Mouse (Mus musculus) forebrain, embryonic 13.5 days (tissue): ENCODE measurements around the gene Gstm6. TPM values are rescaled to one million over a fixed set of nuclear protein-coding genes. Genes with fewer than 3 reads are reported as not detected.
"Not testable (repeated sequence)": the region's sequence is repeated elsewhere in the genome, so short reads cannot be mapped to it uniquely, and the experiment has no call there.

Experiments used
- ATAC-seq: fragments of 200-750 bp; cut with Nextera tagmentation; 2 replicates; pipeline ENCODE4 v1.8.0; 2017
- H3K27ac ChIP-seq: fragments of 300-500 bp; sonication (generic); 2 replicates; pipeline ENCODE4 v1.5.1; 2015; ENCODE audit warnings: inconsistent platforms, mild to moderate bottlenecking, moderate library complexity
- H3K27me3 ChIP-seq: fragments of 300-500 bp; sonication (generic); 2 replicates; pipeline ENCODE4 v1.6.1; 2015; ENCODE audit warnings: mild to moderate bottlenecking, inconsistent platforms
- H3K36me3 ChIP-seq: fragments of 300-500 bp; sonication (generic); 2 replicates; pipeline ENCODE4 v1.6.1; 2015; ENCODE audit warnings: mild to moderate bottlenecking, inconsistent platforms; ENCODE audit not compliant: poor library complexity, severe bottlenecking
- H3K4me1 ChIP-seq: fragments of 300-500 bp; sonication (generic); 2 replicates; pipeline ENCODE4 v1.6.1; 2015; ENCODE audit warnings: inconsistent platforms
- H3K4me2 ChIP-seq: fragments of 300-500 bp; sonication (generic); 2 replicates; pipeline ENCODE4 v1.6.1; 2015; ENCODE audit warnings: inconsistent platforms, mild to moderate bottlenecking, moderate library complexity
- H3K4me3 ChIP-seq: fragments of 300-500 bp; sonication (generic); 2 replicates; pipeline ENCODE4 v1.5.1; 2015; ENCODE audit warnings: mild to moderate bottlenecking, inconsistent platforms
- H3K9ac ChIP-seq: fragments of 300-500 bp; sonication (generic); 2 replicates; pipeline ENCODE4 v1.6.1; 2015; ENCODE audit warnings: mild to moderate bottlenecking, inconsistent platforms
- H3K9me3 ChIP-seq: fragments of 300-500 bp; sonication (generic); replicated peaks from 2 replicates; pipeline ENCODE4 v1.6.1; 2016; ENCODE audit warnings: inconsistent platforms
- WGBS: fragments of 180-500 bp; shearing (Covaris S2); methylation state at CpG from one replicate; pipeline ENCODE4 v1.1.7; 2015; 5-methylcytosine and 5-hydroxymethylcytosine counted together
- polyA plus RNA-seq: library from polyadenylated mRNA; unstranded; fragments of >200 nt; fragmentation: Nextera tagmentation; extraction: Ambion mirVana; gene quantifications from 2 replicates; pipeline ENCODE4 v1.2.1, GENCODE M21; 2015

The Gstm6 gene
- polyA plus RNA-seq, 1 experiment from 2014 or later = 11.9 TPM

GRCm38 (mm10) chr3:107966631-107967030 is 23.1 kb upstream of the Gstm6 start:
- Histone ChIP-seq H3K9ac (no peak overlapping the region), H3K27me3 (no peaks in the 10 kb centered on the region), H3K4me1 (peaks cover 13% of the 10 kb centered on the region; the same call in 1 of the 2 replicates), H3K36me3 (no peaks in the 10 kb centered on the region), H3K4me3 (no peak overlapping the region), H3K9me3 (no peaks in the 10 kb centered on the region), H3K4me2 (no peak overlapping the region), H3K27ac (no peak overlapping the region)
- ATAC-seq = no peak
- WGBS = 95% methylated on average over 5 of the region's 5 CpGs

GRCm38 (mm10) chr3:107965592-107965991 is 22.0 kb upstream of the Gstm6 start:
- Histone ChIP-seq H3K9ac (no peak overlapping the region), H3K27me3 (no peaks in the 10 kb centered on the region), H3K4me1 (peaks cover 13% of the 10 kb centered on the region; the same call in 1 of the 2 replicates), H3K4me2 (no peak overlapping the region), H3K27ac (no peak overlapping the region), H3K9me3 (no peaks in the 10 kb centered on the region), H3K4me3 (no peak overlapping the region), H3K36me3 (no peaks in the 10 kb centered on the region)
- 72% methylated on average over 1 of the region's 1 CpGs for WGBS
- ATAC-seq = no peak

- H3K27me3 ChIP-seq = no peaks in the 10 kb centered on the region
- H3K4me2 ChIP-seq = no peak overlapping the region
- no peak for ATAC-seq
- no peak overlapping the region for H3K4me3 ChIP-seq
- peaks cover 13% of the 10 kb centered on the region; the same call in 1 of the 2 replicates for H3K4me1 ChIP-seq
- no peak overlapping the region for H3K9ac ChIP-seq
- no peaks in the 10 kb centered on the region for H3K9me3 ChIP-seq
- WGBS = 62% methylated on average over 5 of the region's 5 CpGs
- no peaks in the 10 kb centered on the region for H3K36me3 ChIP-seq
- no peak overlapping the region for H3K27ac ChIP-seq
These were observed 21.2 kb upstream of the Gstm6 start for GRCm38 (mm10) chr3:107964656-107965308.

- WGBS = 81% methylated on average over 4 of the region's 4 CpGs
- no peak for ATAC-seq
- no peak overlapping the region for H3K4me2 ChIP-seq
These were observed 20.5 kb upstream of the Gstm6 start for GRCm38 (mm10) chr3:107964026-107964425.

GRCm38 (mm10) chr3:107955260-107955659 is 11.7 kb upstream of the Gstm6 start:
- H3K9ac ChIP-seq, H3K27me3 ChIP-seq, H3K9me3 ChIP-seq, H3K27ac ChIP-seq, H3K4me3 ChIP-seq, H3K4me2 ChIP-seq, ATAC-seq, H3K4me1 ChIP-seq, H3K36me3 ChIP-seq: not testable (repeated sequence)
- 90% methylated on average over 9 of the region's 9 CpGs for WGBS

More at GRCm38 (mm10) chr3:107964026-107964425, 20.5 kb upstream of the Gstm6 start:
- Histone ChIP-seq H3K4me1 (peaks cover 13% of the 10 kb centered on the region; the same call in 1 of the 2 replicates), H3K9ac (no peak overlapping the region), H3K36me3 (no peaks in the 10 kb centered on the region), H3K4me3 (no peak overlapping the region), H3K27me3 (no peaks in the 10 kb centered on the region), H3K27ac (no peak overlapping the region), H3K9me3 (no peaks in the 10 kb centered on the region)

GRCm38 (mm10) chr3:107953906-107954305 is 10.4 kb upstream of the Gstm6 start:
- H3K9ac ChIP-seq = no peak overlapping the region
- no peak overlapping the region for H3K27ac ChIP-seq
- peaks cover 6% of the 10 kb centered on the region; the same call in 1 of the 2 replicates for H3K4me1 ChIP-seq
- ATAC-seq = no peak; the same call in 1 of the 2 replicates
- H3K27me3 ChIP-seq = no peaks in the 10 kb centered on the region
- no peaks in the 10 kb centered on the region for H3K36me3 ChIP-seq
- no peak overlapping the region for H3K4me3 ChIP-seq
- no peaks in the 10 kb centered on the region for H3K9me3 ChIP-seq
- WGBS = 90% methylated on average over 5 of the region's 5 CpGs
- no peak overlapping the region for H3K4me2 ChIP-seq

GRCm38 (mm10) chr3:107953328-107953755 is 9.8 kb upstream of the Gstm6 start:
- no peaks in the 10 kb centered on the region for H3K36me3 ChIP-seq
- H3K27me3 ChIP-seq = no peaks in the 10 kb centered on the region
- 17% methylated on average over 6 of the region's 6 CpGs for WGBS
- H3K4me2 ChIP-seq = no peak overlapping the region
- ATAC-seq = peak; percentile 83
- no peak overlapping the region for H3K27ac ChIP-seq
- no peak overlapping the region for H3K4me3 ChIP-seq
- no peak overlapping the region for H3K9ac ChIP-seq
- no peaks in the 10 kb centered on the region for H3K9me3 ChIP-seq
- peaks cover 6% of the 10 kb centered on the region; the same call in 1 of the 2 replicates for H3K4me1 ChIP-seq

GRCm38 (mm10) chr3:107950531-107950930 is 7.0 kb upstream of the Gstm6 start:
- ATAC-seq = no peak
- no peaks in the 10 kb centered on the region for H3K36me3 ChIP-seq
- H3K9ac ChIP-seq = no peak overlapping the region
- 84% methylated on average over 11 of the region's 11 CpGs for whole genome bisulfite sequencing
- peaks cover 6% of the 10 kb centered on the region; the same call in 1 of the 2 replicates for H3K4me1 ChIP-seq
- no peak overlapping the region for H3K27ac ChIP-seq
- H3K4me2 ChIP-seq = no peak overlapping the region
- H3K9me3 ChIP-seq = no peaks in the 10 kb centered on the region
- H3K4me3 ChIP-seq = no peak overlapping the region
- no peaks in the 10 kb centered on the region for H3K27me3 ChIP-seq

- not testable (repeated sequence) for H3K4me1 ChIP-seq, H3K27me3 ChIP-seq, H3K9me3 ChIP-seq, ATAC-seq, H3K4me2 ChIP-seq, H3K9ac ChIP-seq, H3K27ac ChIP-seq, H3K4me3 ChIP-seq, H3K36me3 ChIP-seq
- 86% methylated on average over 1 of the region's 1 CpGs for WGBS
These were observed 5.9 kb upstream of the Gstm6 start for GRCm38 (mm10) chr3:107949461-107949860.

- no peaks in the 10 kb centered on the region for H3K36me3 ChIP-seq
- no peak overlapping the region for H3K9ac ChIP-seq
- WGBS = 53% methylated on average over 4 of the region's 4 CpGs
- H3K4me1 ChIP-seq = 0 out of 2 replicates have a peak, but pooled peaks cover 3% of the 10 kb centered on the region
- ATAC-seq = no peak
- no peak overlapping the region for H3K4me2 ChIP-seq
- no peak overlapping the region for H3K27ac ChIP-seq
- H3K9me3 ChIP-seq = no peaks in the 10 kb centered on the region
- no peak overlapping the region for H3K4me3 ChIP-seq
- H3K27me3 ChIP-seq = no peaks in the 10 kb centered on the region
These were observed 2.2 kb upstream of the Gstm6 start for GRCm38 (mm10) chr3:107945729-107946128.

- no peak overlapping the region for H3K4me2 ChIP-seq
- no peaks in the 10 kb centered on the region for H3K36me3 ChIP-seq
- H3K4me3 ChIP-seq = no peak overlapping the region
- H3K4me1 ChIP-seq = 0 out of 2 replicates have a peak, but pooled peaks cover 3% of the 10 kb centered on the region
- H3K27ac ChIP-seq = no peak overlapping the region
- H3K9me3 ChIP-seq = no peaks in the 10 kb centered on the region
- H3K27me3 ChIP-seq = no peaks in the 10 kb centered on the region
- 77% methylated on average over 4 of the region's 4 CpGs for WGBS
- H3K9ac ChIP-seq = no peak overlapping the region
- ATAC-seq = no peak
These were observed 2.3 kb downstream of the Gstm6 start for GRCm38 (mm10) chr3:107941261-107941660.

GRCm38 (mm10) chr3:107940524-107940923 is 3.0 kb downstream of the Gstm6 start:
- H3K9ac ChIP-seq = no peak overlapping the region
- no peaks in the 10 kb centered on the region for H3K9me3 ChIP-seq
- 87% methylated on average over 7 of the region's 7 CpGs for WGBS
- no peak overlapping the region for H3K27ac ChIP-seq
- no peak overlapping the region for H3K4me3 ChIP-seq
- no peaks in the 10 kb centered on the region for H3K27me3 ChIP-seq
- H3K4me2 ChIP-seq = no peak overlapping the region
- no peaks in the 10 kb centered on the region for H3K36me3 ChIP-seq
- ATAC-seq = no peak
- H3K4me1 ChIP-seq = 0 out of 2 replicates have a peak, but pooled peaks cover 3% of the 10 kb centered on the region

GRCm38 (mm10) chr3:107939830-107940229 is 3.7 kb downstream of the Gstm6 start:
- no peaks in the 10 kb centered on the region for H3K9me3 ChIP-seq
- H3K9ac ChIP-seq = no peak overlapping the region
- 0 out of 2 replicates have a peak, but pooled peaks cover 3% of the 10 kb centered on the region for H3K4me1 ChIP-seq
- H3K36me3 ChIP-seq = no peaks in the 10 kb centered on the region
- WGBS = 60% methylated on average over 4 of the region's 4 CpGs
- no peaks in the 10 kb centered on the region for H3K27me3 ChIP-seq
- ATAC-seq = no peak
- H3K27ac ChIP-seq = no peak overlapping the region
- no peak overlapping the region for H3K4me2 ChIP-seq
- no peak overlapping the region for H3K4me3 ChIP-seq
